Mouse (Mus musculus): ENCODE measurements around the gene F8a. TPM values are rescaled to one million over a fixed set of nuclear protein-coding genes. Genes with fewer than 3 reads are reported as not detected.

F8a gene
- polyA plus RNA-seq, 1 experiment, result 9.9 TPM

Other genes with a start within 250 kb of the F8a start
- gene Zfp185, start 241.0 kb upstream of the F8a start, polyA plus RNA-seq (2012; rRNA removed), result 0.14 and 0.19 TPM in 2 replicates
- gene Pnma5, start 191.2 kb upstream of the F8a start, polyA plus RNA-seq (2012; rRNA removed), result not detected in 2 replicates
- gene Pnma3, start 163.5 kb upstream of the F8a start, polyA plus RNA-seq (2012; rRNA removed), result not detected in 2 replicates
- 0.64 and 0.67 TPM in 2 replicates for gene Xlr4a, start 145.8 kb upstream of the F8a start, polyA plus RNA-seq (2012; rRNA removed)
- gene Xlr3a, start 131.2 kb upstream of the F8a start, polyA plus RNA-seq (2012; rRNA removed), result 0.11 TPM in 1 of 2 replicates, not detected in the other
- not detected in 2 replicates for gene Gm14685, start 111.2 kb upstream of the F8a start, polyA plus RNA-seq (2012; rRNA removed)
- gene Xlr5b, start 79.5 kb upstream of the F8a start, polyA plus RNA-seq (2012; rRNA removed), result not detected in 2 replicates
- gene DXBay18, start 78.8 kb upstream of the F8a start, polyA plus RNA-seq (2012; rRNA removed), result 0.05 TPM in 1 of 2 replicates, not detected in the other
- gene Spin2d, start 51.3 kb upstream of the F8a start, polyA plus RNA-seq (2012; rRNA removed), result not detected in 2 replicates
- 0.07 and 1.1 TPM in 2 replicates for gene Xlr3b, start 36.1 kb upstream of the F8a start, polyA plus RNA-seq (2012; rRNA removed)
- gene Xlr4b, start 14.0 kb upstream of the F8a start, polyA plus RNA-seq (2012; rRNA removed), result 1.7 and 2.2 TPM in 2 replicates
- 0.97 and 1.4 TPM in 2 replicates for gene Xlr4c, start 14.8 kb downstream of the F8a start, polyA plus RNA-seq (2012; rRNA removed)
- not detected in 2 replicates for gene Xlr3c, start 37.1 kb downstream of the F8a start, polyA plus RNA-seq (2012; rRNA removed)
- gene Xlr5a, start 64.7 kb downstream of the F8a start, polyA plus RNA-seq (2012; rRNA removed), result not detected in 2 replicates
- gene Xlr5c, start 64.7 kb downstream of the F8a start, polyA plus RNA-seq (2012; rRNA removed), result not detected in 2 replicates
- gene Gm45015, start 108.5 kb downstream of the F8a start, polyA plus RNA-seq (2012; rRNA removed), result not detected in 2 replicates
- 10.3 and 12.7 TPM in 2 replicates for gene Zfp275, start 114.3 kb downstream of the F8a start, polyA plus RNA-seq (2012; rRNA removed)
- not detected in 2 replicates for gene Gm18336, start 170.4 kb downstream of the F8a start, polyA plus RNA-seq (2012; rRNA removed)
- 0.04 TPM in 1 of 2 replicates, not detected in the other for gene Zfp92, start 182.8 kb downstream of the F8a start, polyA plus RNA-seq (2012; rRNA removed)
- gene Trex2, start 207.1 kb downstream of the F8a start, polyA plus RNA-seq (2012; rRNA removed), result not detected in 2 replicates
- gene Haus7, start 230.8 kb downstream of the F8a start, polyA plus RNA-seq (2012; rRNA removed), result 8.6 and 9.2 TPM in 2 replicates

Data from spleen, adult 2 months (tissue).